Mouse (Mus musculus): ENCODE measurements around the gene Trim72. TPM values are rescaled to one million over a fixed set of nuclear protein-coding genes. Genes with fewer than 3 reads are reported as not detected.
"Not testable (repeated sequence)": the region's sequence is repeated elsewhere in the genome, so short reads cannot be mapped to it uniquely, and the experiment has no call there.

Gene Trim72
- polyA plus RNA-seq, 1 experiment from 2014 or later = 0.09 TPM

DNA sequence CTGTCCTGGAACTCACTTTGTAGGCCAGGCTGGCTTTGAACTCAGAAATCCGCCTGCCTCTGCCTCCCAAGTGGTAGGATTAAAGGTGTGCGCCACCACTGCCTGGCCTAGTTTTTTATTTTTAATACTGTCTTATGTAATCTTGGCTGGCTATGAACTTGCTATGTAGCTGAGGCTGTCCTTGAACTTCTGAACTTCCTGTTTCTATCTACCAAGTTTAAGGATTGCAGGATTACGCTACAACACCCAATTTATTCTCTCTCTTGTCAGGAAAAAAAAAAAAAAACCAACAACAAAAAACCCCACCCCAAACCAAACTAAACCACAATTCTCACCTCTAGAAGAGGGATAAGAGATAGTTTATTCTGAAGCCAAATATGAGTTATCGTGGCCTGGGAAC is 29.9 kb downstream of the Trim72 start:
- no peak for ATAC-seq (ENCODE audit: insufficient read depth, low FRiP score, low read depth)
- Histone ChIP-seq H3K4me3 (replicated peaks) (no peak overlapping the region), H3K27me3 (replicated peaks) (no peaks in the 10 kb centered on the region), H3K4me1 (no peaks in the 10 kb centered on the region), H3K4me2 (no peak overlapping the region), H3K9ac (no peak overlapping the region), H3K36me3 (no peaks in the 10 kb centered on the region), H3K27ac (no peak overlapping the region), H3K9me3 (no peaks in the 10 kb centered on the region)
- WGBS = 88% methylated on average over 4 of the region's 4 CpGs

DNA sequence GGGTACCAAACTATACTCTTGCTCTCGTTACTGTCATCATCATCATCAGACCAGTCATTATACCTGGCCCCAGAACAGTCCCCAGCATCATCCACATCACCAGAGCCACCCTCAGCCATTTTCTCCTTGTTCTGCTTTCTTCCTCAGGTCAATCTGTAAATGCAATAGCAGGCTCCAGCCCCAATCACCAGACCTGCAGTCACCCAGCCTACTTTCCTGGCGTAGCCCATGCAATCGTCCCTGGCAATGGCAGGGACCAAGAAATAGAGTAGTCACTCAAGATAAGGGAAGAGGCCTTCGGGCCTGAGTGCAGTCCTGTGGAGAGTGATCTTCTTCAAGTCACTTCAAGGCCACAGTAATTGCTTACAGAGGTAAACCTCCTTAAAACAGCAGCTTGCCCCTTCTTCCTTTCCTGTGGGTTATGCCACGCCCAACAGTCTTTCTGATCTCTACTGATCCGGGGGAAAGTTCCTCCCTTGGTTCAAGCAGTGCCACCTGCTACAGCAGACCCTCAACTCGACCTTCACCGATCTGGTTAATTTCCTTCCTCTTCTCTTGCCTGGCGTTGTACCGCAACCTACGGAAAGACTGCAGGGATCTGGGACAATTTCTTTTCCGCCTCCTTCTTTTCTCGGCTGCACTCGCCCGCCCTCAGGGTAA is 38.5 kb downstream of the Trim72 start:
- H3K9ac ChIP-seq; ATAC-seq (ENCODE audit: insufficient read depth, low FRiP score, low read depth); H3K27ac ChIP-seq; H3K4me2 ChIP-seq; H3K36me3 ChIP-seq; H3K27me3 ChIP-seq (replicated peaks); H3K4me1 ChIP-seq; H3K4me3 ChIP-seq (replicated peaks); H3K9me3 ChIP-seq: not testable (repeated sequence)
- 72% methylated on average over 15 of the region's 15 CpGs for WGBS

DNA sequence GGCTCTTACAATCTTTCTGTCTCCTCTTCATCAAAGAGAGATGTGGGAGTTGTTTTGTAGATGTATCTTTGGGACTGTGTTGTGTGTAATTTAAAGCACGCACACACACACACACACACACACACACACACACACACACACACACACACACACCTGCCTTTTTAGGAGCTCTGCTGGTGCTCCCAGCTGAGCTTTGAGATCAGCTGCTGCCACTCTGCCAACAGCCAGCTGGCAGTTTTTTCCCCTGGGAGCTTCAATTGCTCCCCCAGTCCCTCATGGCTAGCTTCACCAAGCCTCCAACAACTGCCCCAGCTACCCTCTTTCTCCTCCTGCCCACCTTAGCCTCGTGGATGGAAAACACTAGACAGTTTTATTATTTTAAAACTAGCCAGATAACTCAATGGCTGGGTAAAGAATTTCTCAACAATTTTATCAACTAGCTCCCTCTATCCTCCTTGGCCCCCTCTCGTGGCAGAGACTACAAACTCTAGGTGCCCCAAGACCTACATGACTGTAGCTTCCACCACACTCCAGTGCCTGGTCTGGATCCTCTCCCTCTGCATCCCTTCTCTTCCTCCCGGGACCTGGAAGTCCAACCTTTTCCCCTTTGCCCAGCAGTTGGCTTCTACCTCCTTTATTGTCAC is 40.5 kb downstream of the Trim72 start:
- ATAC-seq (ENCODE audit: insufficient read depth, low FRiP score, low read depth) = no peak
- WGBS = 51% methylated on average over 4 of the region's 4 CpGs
- no peak overlapping the region for H3K4me3 ChIP-seq (replicated peaks)

DNA sequence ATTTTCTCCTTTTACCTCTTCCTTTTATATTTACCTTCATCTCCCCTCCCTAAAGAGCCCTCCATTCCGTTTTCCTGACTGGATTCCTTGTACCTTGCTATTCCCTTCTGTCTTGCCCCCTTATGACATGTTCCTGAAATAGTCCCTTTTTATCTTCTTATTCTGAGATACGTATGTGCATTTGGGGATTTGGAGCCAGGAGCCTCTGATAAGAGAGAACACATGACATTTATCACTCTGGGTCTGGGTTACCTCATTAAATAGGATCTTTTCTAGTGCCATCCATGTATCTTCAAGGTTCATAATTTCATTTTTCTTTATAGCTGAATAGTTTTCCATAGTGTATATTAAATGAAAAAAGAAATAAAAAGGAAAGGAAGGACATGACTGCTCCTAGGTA is 41.9 kb downstream of the Trim72 start:
- Histone ChIP-seq H3K27me3 (replicated peaks) (no peaks in the 10 kb centered on the region), H3K4me2 (no peak overlapping the region), H3K9ac (no peak overlapping the region), H3K4me3 (replicated peaks) (no peak overlapping the region), H3K36me3 (no peaks in the 10 kb centered on the region), H3K27ac (no peak overlapping the region), H3K9me3 (no peaks in the 10 kb centered on the region), H3K4me1 (no peaks in the 10 kb centered on the region)
- WGBS = 56% methylated on average over 2 of the region's 2 CpGs
- no peak for ATAC-seq (ENCODE audit: insufficient read depth, low FRiP score, low read depth)

More for the DNA sequence above, 40.5 kb downstream of the Trim72 start:
- no peaks in the 10 kb centered on the region for H3K9me3 ChIP-seq
- H3K9ac ChIP-seq = no peak overlapping the region
- no peaks in the 10 kb centered on the region for H3K27me3 ChIP-seq (replicated peaks)
- H3K4me2 ChIP-seq = no peak overlapping the region
- no peaks in the 10 kb centered on the region for H3K4me1 ChIP-seq
- H3K36me3 ChIP-seq = no peaks in the 10 kb centered on the region
- H3K27ac ChIP-seq = no peak overlapping the region

DNA sequence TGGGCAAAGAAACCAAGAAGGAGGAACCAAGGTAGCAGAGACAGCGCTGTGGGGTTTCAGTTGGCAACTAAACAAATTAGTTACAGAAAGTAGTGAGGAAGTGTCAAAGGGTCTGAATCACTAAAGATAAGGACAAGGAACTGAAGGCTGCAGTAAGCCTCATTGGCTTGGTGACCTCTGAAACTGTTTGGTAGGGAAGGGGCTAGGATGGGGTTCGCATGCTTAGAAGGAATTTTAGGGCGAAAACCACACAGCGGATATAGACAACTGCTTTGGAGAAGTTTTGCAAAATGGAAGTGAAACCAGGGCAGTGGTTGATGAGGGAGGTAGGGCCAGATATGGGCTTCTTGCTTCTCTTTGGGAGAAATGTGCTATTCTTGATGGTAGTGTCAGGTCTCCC is 45.1 kb downstream of the Trim72 start:
- H3K27me3 ChIP-seq (replicated peaks) = no peaks in the 10 kb centered on the region
- no peak overlapping the region for H3K9ac ChIP-seq
- H3K4me1 ChIP-seq = no peaks in the 10 kb centered on the region
- H3K4me3 ChIP-seq (replicated peaks) = no peak overlapping the region
- no peak for ATAC-seq (ENCODE audit: insufficient read depth, low FRiP score, low read depth)
- H3K4me2 ChIP-seq = no peak overlapping the region
- no peak overlapping the region for H3K27ac ChIP-seq
- H3K36me3 ChIP-seq = no peaks in the 10 kb centered on the region
- 84% methylated on average over 4 of the region's 4 CpGs for WGBS
- H3K9me3 ChIP-seq = no peaks in the 10 kb centered on the region

- H3K27me3 ChIP-seq (replicated peaks) = no peaks in the 10 kb centered on the region
- H3K9me3 ChIP-seq = no peaks in the 10 kb centered on the region
- H3K27ac ChIP-seq = no peak overlapping the region
- H3K36me3 ChIP-seq = no peaks in the 10 kb centered on the region
- H3K4me3 ChIP-seq (replicated peaks) = no peak overlapping the region
- no peak for ATAC-seq (ENCODE audit: insufficient read depth, low FRiP score, low read depth)
- WGBS = 54% methylated on average over 2 of the region's 2 CpGs
- H3K4me1 ChIP-seq = no peaks in the 10 kb centered on the region
- H3K9ac ChIP-seq = no peak overlapping the region
- no peak overlapping the region for H3K4me2 ChIP-seq
Observed at GRCm38 (mm10) chr7:128049254-128049653, 45.5 kb downstream of the Trim72 start.

DNA sequence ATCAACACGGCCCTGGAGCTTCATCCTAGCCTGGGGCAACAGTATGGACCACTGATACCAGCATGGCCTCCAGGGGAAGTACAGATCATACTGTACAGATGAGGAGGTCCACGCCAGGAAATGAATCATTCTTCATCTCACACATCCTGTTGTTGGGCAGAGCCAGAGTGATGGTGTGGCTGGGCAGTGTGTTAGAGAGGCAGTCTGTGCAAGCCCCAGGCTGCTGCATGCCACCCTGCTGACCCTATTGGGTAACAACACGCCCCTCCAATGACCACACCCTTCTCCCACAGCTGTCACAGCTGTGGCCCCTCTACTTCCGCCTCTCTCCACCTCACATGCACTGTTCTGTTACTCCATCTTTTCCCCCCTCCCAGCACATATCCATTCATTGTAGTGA is 47.0 kb downstream of the Trim72 start:
- WGBS = 64% methylated on average over 4 of the region's 4 CpGs
- ATAC-seq (ENCODE audit: insufficient read depth, low FRiP score, low read depth) = no peak

DNA sequence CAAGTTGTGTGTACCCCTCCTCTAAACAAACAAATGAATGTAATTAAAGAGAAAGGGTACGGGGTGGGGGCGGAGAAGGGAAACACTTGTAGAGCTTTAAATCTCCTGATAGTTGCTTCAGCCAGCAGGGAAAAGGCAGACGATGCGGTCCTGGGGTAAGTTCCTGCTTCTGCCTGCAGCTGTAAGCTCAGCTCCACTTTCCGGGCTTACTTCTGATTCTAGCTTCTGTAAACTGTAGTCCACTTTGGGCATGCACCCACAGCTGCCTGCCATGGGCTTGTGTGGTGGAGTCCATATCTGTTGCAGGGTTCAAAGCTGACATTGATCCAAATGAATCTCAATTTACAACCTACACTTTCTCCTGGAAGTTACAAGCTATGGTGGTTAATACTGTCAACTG is 49.3 kb downstream of the Trim72 start:
- Histone ChIP-seq H3K9ac (no peak overlapping the region), H3K4me1 (no peaks in the 10 kb centered on the region), H3K27me3 (replicated peaks) (no peaks in the 10 kb centered on the region), H3K36me3 (no peaks in the 10 kb centered on the region), H3K27ac (no peak overlapping the region), H3K4me2 (no peak overlapping the region), H3K4me3 (replicated peaks) (no peak overlapping the region), H3K9me3 (no peaks in the 10 kb centered on the region)
- no peak for ATAC-seq (ENCODE audit: insufficient read depth, low FRiP score, low read depth)
- WGBS = 60% methylated on average over 5 of the region's 5 CpGs

More for the DNA sequence above, 47.0 kb downstream of the Trim72 start:
- Histone ChIP-seq H3K27me3 (replicated peaks) (no peaks in the 10 kb centered on the region), H3K4me2 (no peak overlapping the region), H3K4me3 (replicated peaks) (no peak overlapping the region), H3K27ac (no peak overlapping the region), H3K9me3 (no peaks in the 10 kb centered on the region), H3K36me3 (no peaks in the 10 kb centered on the region), H3K9ac (no peak overlapping the region), H3K4me1 (no peaks in the 10 kb centered on the region)

DNA sequence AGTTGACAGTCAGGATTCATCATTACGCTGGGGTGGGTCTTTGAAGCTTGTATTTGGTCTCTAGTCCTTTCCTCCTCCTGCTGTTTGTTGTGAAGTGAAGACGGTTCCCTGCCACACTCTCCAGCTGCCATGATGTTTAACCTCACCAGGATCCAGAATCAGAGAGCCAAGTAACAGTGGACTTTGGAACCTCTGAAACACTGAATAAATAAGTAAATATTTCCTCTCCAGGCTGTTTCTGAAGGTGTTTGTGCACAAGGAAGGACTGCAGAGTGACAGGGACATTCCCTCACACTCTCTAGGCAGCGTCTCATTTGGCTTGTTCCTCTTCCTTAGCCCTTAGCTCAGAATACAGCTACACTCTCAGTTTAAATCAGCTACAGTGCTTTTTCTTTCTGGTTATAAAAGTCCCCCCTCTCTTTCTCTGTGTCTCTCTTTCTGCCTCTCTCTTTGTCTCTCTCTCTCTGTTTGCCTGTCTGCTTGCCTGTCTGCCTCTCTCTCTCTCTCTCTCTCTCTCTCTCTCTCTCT is 53.2 kb downstream of the Trim72 start:
- Histone ChIP-seq H3K36me3 (no peaks in the 10 kb centered on the region), H3K9me3 (no peaks in the 10 kb centered on the region), H3K4me1 (no peaks in the 10 kb centered on the region), H3K4me3 (replicated peaks) (no peak overlapping the region), H3K4me2 (no peak overlapping the region), H3K9ac (no peak overlapping the region), H3K27me3 (replicated peaks) (no peaks in the 10 kb centered on the region), H3K27ac (no peak overlapping the region)
- ATAC-seq (ENCODE audit: insufficient read depth, low FRiP score, low read depth) = no peak
- 56% methylated on average over 3 of the region's 3 CpGs for WGBS

DNA sequence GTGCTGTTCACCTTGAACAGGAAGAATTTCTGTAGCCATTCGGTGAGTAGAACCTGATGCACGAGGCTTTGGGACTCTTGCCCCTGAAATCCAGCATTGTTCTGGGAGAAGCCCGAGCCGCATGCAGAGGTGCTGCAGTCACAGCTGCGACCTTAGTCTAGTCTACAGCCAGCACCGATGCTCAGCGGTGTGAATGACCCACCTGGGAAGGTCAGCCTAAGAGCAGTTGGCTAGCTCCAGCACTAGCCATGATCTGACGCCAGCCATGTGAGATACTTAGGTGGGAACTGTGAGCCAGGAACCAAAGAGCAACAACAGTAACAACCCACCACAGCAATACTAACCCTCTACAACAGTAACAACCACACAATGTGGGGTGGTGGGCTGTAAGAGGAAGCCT is 54.1 kb downstream of the Trim72 start:
- Histone ChIP-seq H3K4me2 (no peak overlapping the region), H3K4me3 (replicated peaks) (no peak overlapping the region), H3K27ac (no peak overlapping the region), H3K9ac (no peak overlapping the region), H3K9me3 (no peaks in the 10 kb centered on the region), H3K36me3 (no peaks in the 10 kb centered on the region), H3K4me1 (no peaks in the 10 kb centered on the region), H3K27me3 (replicated peaks) (no peaks in the 10 kb centered on the region)
- 71% methylated on average over 8 of the region's 8 CpGs for WGBS
- ATAC-seq (ENCODE audit: insufficient read depth, low FRiP score, low read depth) = no peak

GRCm38 (mm10) chr7:128058576-128058975 is 54.8 kb downstream of the Trim72 start:
- Histone ChIP-seq H3K4me3 (replicated peaks) (no peak overlapping the region), H3K4me2 (no peak overlapping the region), H3K4me1 (no peaks in the 10 kb centered on the region), H3K27ac (no peak overlapping the region), H3K27me3 (replicated peaks) (no peaks in the 10 kb centered on the region), H3K36me3 (no peaks in the 10 kb centered on the region), H3K9me3 (no peaks in the 10 kb centered on the region), H3K9ac (no peak overlapping the region)
- 64% methylated on average over 7 of the region's 7 CpGs for WGBS
- ATAC-seq (ENCODE audit: insufficient read depth, low FRiP score, low read depth) = no peak

DNA sequence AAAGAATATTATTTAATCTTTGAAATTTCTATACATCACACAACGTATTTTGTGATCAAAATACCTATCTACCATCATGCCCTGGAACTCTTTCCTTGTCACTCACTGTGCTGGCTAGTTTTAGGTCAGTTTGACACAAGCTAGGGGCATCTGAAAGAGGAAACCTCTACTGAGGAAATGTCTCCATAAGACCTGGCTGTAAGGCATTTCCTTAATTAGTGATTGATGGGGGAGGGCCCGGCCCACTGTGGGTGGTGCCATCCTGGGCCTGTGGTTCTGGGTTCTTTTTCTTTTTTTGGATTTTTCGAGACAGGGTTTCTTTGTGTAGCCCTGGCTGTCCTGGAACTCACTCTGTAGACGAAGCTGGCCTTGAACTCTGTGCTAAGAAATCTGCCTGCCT is 55.3 kb downstream of the Trim72 start:
- Histone ChIP-seq H3K9me3 (no peaks in the 10 kb centered on the region), H3K4me1 (no peaks in the 10 kb centered on the region), H3K4me3 (replicated peaks) (no peak overlapping the region), H3K27me3 (replicated peaks) (no peaks in the 10 kb centered on the region), H3K4me2 (no peak overlapping the region), H3K9ac (no peak overlapping the region), H3K27ac (no peak overlapping the region), H3K36me3 (no peaks in the 10 kb centered on the region)
- no peak for ATAC-seq (ENCODE audit: insufficient read depth, low FRiP score, low read depth)
- 68% methylated on average over 4 of the region's 4 CpGs for WGBS
